Mouse (Mus musculus) ovary, postnatal 10 days (tissue): ENCODE measurements around the gene Ifnab.

Experiments used
- DNase-seq: peaks from one replicate; pipeline ENCODE4 v3.0.0; 2022; ENCODE audit warnings: low spot score

Gene Ifnab

GRCm38 (mm10) chr4:88676824-88677223 lies 14.3 kb downstream of the Ifnab start, which contains the start of gene Ifna16:
Gene Ifna16 (minus strand): TSS chr4:88676924.
- DNase-seq = no peak

GRCm38 (mm10) chr4:88655461-88655860 lies 35.7 kb downstream of the Ifnab start:
- DNase-seq = no peak

- no peak for DNase-seq
These were observed 37.5 kb downstream of the Ifnab start for GRCm38 (mm10) chr4:88653644-88654043.

- DNase-seq = no peak
These were observed 46.8 kb downstream of the Ifnab start, which contains the start of gene Ifna13 for GRCm38 (mm10) chr4:88644359-88644758. Gene Ifna13 (minus strand): TSS chr4:88644459.

- DNase-seq = no peak
These were observed 48.6 kb downstream of the Ifnab start for GRCm38 (mm10) chr4:88642526-88642925.

- peak; percentile 90 for DNase-seq
These were observed 49.9 kb downstream of the Ifnab start for GRCm38 (mm10) chr4:88641077-88641831.

- no peak for DNase-seq
These were observed 50.5 kb downstream of the Ifnab start for GRCm38 (mm10) chr4:88640704-88641076.
